Mouse (Mus musculus): ENCODE data around the gene Gm20683.
A peak's percentile ranks its signal among the peaks of the same experiment; 100 is the strongest.
"Not testable (repeated sequence)": the region's sequence is repeated elsewhere in the genome, so short reads cannot be mapped to it uniquely, and the experiment has no call there.

Gene Gm20683

DNA sequence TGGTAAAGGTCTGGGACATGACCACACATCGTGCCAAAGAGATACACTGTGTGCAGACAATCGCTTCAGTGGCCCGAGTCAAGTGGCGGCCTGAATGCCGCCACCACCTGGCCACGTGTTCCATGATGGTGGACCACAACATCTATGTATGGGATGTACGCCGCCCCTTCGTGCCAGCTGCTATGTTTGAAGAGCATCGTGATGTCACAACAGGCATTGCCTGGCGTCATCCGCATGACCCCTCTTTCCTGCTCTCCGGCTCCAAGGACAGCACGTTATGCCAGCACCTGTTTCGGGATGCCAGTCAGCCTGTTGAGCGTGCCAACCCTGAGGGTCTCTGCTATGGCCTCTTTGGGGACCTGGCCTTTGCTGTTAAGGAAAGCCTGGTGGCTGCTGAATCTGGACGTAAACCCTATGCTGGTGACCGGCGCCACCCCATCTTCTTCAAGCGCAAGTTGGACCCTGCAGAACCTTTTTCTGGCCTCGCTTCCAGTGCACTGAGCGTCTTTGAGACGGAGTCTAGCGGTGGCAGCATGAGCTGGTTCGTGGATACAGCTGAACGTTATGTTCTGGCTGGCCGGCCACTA, 15.5 kb downstream of the Gm20683 start:
- no peak for DNase-seq

DNA sequence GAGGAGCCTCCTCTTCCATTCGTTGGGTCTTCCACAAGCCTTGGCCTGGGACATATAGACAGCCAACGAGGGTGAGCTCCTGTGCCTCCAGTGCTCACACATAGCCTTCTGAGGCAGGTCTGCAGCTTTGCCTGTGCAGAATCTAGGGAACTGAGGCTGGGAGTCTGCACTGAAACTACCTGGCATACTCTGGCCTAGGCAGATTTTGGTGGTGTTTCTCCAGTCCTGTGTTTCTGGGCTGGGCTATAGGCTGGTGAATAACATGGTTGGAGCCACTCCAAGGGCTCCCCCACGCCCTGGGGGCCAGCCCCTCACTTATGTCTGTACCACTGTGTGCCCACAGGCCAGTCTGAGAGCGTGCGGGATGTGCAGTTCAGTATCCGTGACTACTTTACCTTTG, 16.3 kb downstream of the Gm20683 start:
- DNase-seq = no peak

DNA sequence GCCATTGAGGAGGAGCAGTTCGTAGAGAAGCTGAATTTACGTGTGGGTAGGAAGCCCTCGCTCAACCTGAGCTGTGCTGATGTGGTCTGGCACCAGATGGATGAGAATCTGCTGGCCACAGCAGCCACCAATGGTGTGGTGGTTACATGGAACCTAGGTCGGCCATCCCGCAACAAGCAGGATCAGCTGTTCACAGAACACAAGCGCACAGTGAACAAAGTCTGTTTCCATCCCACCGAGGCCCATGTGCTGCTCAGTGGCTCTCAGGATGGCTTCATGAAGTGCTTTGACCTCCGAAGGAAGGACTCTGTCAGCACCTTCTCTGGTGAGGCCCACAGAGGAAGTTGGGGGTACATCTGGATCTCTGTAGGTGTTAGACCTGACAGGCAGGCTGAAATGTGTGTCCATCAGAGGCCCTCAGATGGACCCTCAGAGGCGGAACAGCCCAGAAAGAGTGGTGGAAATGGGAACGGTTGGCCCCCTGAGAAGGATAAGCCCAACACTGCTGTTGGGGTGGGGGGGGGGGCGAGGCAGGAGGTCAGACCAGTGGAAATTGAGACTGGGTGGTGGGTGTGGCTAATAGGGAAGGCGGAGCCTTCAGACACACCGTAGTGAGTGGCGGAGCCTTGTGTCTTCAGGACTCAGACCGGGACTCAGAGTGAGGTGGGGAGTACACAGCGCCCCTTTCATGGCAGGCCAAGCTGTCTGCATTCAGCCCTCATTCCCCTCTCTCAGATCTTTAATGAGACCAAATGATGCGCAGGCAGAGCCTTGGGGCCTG, 17.0 kb downstream of the Gm20683 start:
- DNase-seq = no peak

DNA sequence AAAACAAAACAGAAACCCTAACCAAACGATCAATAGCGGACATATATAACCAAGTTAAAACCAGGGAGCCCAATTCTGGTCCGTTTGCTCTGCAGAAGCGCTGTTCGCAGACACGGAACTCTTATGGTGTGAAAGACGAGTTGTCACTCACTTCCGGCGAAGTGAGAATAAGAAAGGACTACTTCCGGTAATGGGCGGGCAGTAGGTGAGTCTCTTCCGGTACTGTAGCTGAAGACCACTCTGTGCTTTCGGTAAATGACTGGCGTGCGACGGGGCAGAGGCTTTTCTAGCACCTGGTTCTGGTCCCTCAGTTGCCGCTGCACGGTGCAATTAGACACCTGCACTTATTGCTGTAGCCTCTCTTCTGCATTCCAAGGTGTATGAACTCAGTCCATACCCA, 18.1 kb downstream of the Gm20683 start, which contains the start of gene Wdr24:
Wdr24 (plus strand) TSS at position 176 of the 400 bp plus-strand sequence.
- DNase-seq = peak; percentile 85

DNA sequence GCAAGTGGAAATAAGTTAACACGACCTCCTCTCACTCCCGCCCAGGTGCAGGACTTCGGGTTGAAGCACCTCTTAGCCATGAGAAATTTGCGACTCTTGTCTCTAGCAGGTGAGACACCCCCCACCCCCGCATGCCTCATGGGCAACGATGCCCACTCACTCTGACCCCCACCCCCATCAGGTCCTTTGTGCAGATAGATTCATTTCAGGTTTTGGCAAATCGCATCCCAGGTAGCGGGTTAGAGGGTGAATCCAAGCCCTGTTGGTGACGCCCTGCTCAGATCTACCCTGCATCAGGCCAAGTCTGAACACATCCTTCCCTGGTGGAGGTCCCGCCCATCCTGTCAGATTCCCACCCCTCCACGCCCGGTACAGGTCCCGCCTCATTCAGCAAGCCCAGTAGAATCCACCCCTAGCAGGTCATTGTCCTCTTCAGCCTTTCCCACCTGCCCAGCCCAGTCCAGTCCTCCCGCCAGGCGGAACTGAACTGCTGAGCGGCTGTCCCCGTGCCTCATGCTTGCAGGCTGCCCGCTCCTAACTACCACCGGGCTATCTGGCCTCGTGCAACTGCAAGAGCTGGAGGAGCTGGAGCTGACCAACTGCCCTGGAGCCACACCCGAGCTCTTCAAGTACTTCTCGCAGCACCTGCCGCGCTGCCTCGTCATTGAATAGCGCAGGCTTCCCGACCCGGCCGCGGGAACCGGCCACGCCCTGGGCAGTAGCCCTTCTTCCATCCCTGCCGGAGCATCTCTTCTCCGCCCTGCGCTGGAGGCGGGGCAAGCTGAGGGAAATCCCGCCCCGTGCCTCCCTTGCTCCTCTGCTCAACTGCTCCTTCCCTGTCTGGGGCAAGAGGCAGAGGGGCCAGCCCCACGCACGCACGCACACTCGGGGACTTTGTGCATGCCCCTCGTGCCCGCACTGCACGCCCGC, 22.4 kb downstream of the Gm20683 start:
- no peak for DNase-seq

- no peak for DNase-seq
Observed at GRCm38 (mm10) chr17:25817662-25818061, 23.9 kb downstream of the Gm20683 start.

GRCm38 (mm10) chr17:25813471-25813870, 28.1 kb downstream of the Gm20683 start:
- DNase-seq = peak; percentile 93

DNA sequence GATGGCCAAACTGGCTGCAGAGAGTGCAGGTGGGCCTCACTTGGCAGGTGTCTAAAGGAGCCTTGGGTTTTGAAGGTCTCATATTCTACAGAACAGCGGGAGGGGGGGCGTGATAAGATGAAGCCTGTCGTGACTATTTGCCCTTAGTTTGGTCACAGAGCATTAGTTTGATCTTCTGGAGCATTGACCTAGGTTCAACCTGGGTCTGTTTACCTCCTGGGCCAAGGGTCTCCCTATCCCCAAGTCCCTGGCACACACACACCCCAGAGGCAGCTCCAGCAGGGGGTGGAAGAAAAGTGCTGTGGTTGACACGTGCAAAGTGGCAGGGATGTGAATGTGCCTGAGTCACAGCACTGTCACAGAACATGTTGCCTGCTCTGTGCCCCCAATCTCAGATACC, 30.7 kb downstream of the Gm20683 start:
- DNase-seq = no peak

DNA sequence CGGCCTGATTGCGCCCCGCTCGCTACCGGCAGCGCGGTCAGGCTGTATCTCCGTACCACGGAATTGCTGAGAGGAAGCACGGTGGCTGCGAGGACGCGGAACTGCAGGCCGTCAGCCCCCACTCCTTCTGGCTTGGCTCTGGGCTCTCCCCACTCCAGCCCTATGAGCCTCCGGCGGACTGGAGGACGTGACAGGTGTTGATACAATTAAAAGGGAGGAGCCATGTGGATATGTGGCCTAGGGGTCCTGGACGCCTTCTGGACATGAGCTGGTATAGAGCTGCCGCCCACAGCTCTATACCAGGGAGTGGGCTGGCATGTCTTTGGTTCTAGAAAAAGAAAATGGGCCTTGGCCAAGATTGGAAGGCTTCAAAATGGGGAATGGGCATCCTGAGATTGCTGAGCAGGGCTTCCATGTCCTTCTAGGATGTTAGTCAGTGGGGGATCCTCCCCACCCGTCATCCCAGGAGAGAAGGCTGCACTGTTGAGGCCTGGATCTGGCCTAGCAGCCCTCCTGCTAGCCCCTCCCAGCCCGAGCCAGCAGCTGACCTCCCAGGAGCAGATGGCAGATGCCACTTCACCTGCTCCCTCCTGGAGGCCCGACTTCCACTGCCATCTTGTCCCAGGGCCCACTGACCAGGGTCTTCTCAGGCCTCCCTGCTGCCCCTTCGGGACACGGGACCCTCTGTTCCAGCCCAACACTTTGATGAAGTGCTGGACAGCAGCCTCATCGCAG, 31.8 kb downstream of the Gm20683 start:
- no peak for DNase-seq

DNA sequence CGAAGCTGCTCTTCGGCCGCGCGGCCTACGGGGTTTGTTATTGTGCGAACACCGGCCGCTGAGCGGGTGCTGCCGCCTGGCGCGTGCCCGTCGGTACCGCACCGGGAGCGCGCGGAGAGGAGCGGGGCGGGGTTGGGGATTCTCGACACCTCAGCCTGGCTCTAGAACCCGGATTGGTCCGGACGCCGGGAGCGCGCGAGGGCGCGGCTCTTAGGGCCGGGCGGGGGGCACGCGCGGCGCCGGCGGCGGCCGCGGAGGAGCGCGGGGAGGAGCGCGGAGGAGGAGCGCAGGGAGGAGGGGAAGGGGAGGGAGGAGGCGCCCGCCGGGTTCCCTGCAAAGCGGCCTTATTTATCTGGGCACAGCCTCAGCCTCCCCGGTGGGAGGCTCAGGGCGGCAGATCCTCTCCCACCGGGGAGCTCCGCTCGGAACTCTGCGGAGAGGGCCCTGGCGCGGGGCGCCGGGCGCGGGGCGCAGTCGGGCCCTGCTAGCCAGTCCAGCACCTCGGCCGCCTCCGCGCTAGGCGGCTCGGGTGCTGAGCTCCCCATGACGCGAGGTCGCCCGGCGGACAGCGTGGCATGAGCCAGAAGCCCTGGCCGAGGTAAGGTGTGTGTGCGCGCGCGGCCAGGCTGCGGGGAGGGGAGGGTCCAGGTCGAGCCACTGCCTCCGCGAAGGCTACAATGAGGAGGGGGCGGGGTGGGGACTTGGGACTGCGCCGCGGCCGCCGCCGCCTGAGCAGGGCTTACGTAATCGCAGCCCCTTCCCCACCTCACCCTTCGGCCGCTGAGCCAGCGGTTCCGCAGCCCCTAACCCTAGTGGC, 32.6 kb downstream of the Gm20683 start, which contains the start of gene Fbxl16:
Fbxl16 (plus strand) TSS at position 297 of the 817 bp plus-strand sequence.
- peak; percentile 95 for DNase-seq

DNA sequence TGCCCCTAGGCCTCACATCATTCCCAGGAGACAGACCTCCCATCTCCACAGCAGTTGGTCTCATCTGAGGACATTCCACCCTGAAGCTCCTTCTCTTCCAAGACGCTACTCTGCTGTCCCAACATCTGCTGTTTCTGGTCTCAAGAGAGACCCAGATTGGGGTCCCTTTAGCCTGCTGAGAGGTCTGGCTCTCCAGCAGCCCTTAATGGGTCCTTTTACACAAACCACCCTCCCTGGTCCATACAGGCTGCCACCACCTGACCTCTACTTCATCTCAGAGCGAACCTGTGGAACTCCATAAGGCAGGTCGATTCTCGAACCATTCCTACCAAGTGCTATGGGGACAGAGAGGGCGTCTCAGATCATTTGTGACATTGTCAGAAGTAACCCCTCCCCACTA, 33.5 kb downstream of the Gm20683 start:
- no peak for DNase-seq

GRCm38 (mm10) chr17:25807452-25807851, 34.1 kb downstream of the Gm20683 start:
- not testable (repeated sequence) for DNase-seq

DNA sequence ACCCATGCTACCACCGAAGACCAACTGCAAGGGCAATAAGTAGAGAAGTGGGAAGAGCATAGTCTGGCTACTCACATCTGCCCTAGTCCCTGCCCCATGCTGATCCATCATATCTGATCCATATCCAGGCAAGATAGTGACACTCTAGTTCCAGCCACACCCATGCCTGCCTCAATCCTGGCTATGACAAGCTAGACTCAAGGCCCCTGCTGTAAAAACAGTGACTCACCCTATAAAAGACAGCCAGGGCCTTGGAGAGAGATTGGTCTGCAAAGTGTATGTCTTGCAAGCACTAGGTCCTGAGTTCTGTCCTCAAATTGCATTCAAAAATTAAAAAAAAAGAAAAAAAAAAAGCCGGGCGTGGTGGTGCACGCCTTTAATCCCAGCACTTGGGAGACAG, 35.1 kb downstream of the Gm20683 start:
- no peak for DNase-seq

DNA sequence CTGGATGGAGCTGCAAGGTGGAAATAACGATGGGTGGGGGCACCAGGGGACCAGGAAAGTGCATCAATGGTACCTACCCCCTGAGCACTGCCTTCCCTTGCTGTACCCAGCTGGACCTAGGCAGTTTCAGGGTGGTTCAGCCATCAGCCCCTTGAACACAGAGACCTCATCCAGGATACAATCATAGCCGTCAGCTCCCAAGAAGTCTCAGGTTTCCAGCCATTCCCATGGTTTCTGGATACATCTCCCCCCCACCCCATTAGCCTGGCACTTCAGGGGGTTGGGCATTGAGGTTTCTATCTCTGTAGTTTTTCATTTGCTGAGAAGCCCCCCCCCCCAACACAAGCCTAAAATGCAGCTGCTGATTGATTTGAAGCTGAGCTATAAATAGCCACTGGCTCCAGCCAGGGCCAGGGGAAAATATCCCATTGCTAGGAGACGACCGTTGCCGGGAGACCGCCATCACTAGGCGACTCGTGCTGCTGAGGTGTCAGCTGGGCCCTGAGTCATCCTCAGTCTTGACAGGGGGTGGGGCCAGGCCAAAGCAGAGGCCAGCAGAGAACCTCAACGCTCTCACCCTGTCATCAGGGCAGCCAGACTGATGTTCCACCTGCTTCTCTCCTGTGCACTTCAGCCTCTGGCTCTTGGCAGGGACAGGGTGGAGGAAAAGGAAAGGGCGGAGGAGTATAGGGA, 38.6 kb downstream of the Gm20683 start:
- peak; percentile 89 for DNase-seq

DNA sequence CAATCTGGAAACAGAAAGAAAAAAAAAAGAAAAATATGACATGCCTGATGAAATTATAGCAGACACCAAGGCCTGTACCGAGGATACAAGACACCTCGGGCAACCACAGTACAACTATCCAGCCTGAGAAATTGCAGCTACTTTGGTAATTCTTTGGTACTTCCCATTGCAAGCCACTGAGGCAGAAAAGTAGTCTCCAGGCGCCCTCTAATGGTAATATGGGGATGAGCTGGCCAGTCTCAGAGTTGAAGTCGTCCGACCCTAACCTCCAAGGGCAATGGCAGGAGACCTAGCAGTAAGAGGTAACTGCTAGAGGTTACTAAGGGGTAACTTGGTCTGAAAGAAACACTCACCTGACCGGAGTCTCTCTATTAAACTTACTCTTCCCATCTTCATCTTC, 40.5 kb downstream of the Gm20683 start:
- peak; percentile 67 for DNase-seq

DNA sequence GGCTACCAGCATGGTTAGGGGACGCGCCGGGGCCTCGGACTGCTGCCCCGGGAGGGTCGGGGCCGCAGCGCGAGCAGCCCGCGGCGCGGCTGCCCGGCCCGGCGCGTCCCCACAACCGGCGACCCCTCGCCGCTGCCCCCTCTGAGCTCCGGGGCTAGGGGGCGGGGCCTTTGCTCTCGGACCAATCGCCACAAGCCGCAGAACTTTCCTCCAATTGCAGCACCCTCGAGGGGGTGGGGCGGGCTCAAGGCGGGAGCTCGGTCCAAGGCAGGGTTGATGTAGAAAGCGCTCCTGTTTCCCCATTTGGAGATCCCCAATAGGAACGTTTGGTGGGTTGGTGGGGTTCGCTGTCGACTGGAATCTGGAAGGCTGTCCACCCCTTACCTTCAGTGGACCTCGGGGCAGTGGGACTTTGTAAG, 44.6 kb downstream of the Gm20683 start, which contains the start of gene Metrn:
Metrn (minus strand) TSS at position 186 of the 419 bp plus-strand sequence.
- DNase-seq = peak; percentile 78

DNA sequence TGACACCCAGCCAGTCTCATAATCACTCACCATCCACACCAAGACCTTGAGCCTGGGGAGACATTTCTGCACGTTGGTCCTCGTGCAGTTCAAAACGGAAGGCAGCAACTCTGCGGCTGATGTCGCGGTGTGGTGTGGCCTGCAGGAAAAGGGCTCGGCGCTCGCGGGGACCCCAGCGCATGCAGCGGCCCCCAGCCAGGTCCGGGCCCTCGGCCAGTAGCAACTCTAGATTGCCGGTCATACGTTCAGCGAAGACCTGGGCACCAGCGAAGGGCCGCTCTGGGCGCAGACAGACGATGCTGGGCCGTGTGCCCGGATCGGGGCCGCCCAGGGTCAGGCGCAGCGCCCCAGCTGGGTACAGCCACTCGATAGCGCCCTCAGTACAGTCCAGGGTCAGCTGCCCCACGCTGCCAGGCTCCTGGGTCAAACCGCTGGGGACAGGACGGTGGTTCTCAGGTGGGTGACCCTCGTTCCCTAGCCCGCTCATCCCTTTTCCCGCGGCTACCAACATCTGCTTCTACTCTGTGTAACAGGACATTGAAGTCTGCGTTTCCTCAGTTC, 45.3 kb downstream of the Gm20683 start:
- no peak for DNase-seq

- peak; percentile 77 for DNase-seq
Observed at GRCm38 (mm10) chr17:25795609-25796092, 45.9 kb downstream of the Gm20683 start, which contains the start of gene AC134908.4. Gene AC134908.4, minus strand, starts transcription at chr17:25795659.

DNA sequence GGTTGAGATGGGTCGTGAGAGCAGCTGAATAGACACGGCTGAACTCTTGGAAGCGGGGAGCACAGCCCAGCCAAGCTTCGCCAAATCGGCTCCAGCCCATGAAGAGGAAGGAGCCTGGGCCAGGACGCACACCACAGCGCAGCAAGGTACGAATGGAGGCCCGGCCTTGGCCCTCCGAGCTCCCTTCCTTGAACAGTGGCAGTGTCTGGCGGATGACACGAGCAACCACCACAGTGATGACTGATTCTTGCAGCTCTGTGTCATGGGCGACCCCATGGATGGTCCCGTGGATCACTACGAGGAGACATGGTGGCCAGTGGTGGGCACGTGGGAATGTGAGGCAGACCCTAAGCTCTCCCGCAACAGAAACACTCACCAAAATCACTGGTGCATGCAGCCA, 46.6 kb downstream of the Gm20683 start:
- DNase-seq = no peak

DNA sequence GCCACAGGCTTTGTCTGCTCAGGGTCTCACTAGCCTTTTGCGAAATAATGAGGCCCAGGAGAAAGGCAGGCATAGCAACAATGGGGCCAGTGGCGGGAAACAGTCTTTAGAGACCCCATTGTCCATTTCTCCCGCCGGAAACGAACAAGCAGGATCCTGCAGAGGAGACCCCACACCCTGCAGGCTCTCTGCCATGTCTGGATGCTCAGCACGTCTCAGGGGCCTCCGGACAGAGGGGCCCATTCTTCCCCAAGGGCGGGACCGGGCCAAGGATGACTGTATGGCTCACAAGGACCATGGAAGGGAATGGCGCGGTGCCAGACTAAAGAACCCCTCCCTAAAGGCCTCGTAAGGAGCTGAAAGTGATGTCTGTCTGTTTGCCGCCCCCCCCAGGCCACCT, 47.4 kb downstream of the Gm20683 start:
- DNase-seq = no peak

Measured in right cerebral cortex, adult 18-20 months (tissue).